Mouse (Mus musculus) spleen, postnatal 36 days (tissue): ENCODE measurements around the gene Scn3a.
A peak's percentile ranks its signal among the peaks of the same experiment; 100 is the strongest.

ENCODE experiments used
- DNase-seq, 2 experiments: peaks; one replicate each; pipeline ENCODE4 v3.0.0; 2022; ENCODE audit warnings: low spot score in 2 of 2, mixed read lengths in 1 of 2

Gene Scn3a

DNA sequence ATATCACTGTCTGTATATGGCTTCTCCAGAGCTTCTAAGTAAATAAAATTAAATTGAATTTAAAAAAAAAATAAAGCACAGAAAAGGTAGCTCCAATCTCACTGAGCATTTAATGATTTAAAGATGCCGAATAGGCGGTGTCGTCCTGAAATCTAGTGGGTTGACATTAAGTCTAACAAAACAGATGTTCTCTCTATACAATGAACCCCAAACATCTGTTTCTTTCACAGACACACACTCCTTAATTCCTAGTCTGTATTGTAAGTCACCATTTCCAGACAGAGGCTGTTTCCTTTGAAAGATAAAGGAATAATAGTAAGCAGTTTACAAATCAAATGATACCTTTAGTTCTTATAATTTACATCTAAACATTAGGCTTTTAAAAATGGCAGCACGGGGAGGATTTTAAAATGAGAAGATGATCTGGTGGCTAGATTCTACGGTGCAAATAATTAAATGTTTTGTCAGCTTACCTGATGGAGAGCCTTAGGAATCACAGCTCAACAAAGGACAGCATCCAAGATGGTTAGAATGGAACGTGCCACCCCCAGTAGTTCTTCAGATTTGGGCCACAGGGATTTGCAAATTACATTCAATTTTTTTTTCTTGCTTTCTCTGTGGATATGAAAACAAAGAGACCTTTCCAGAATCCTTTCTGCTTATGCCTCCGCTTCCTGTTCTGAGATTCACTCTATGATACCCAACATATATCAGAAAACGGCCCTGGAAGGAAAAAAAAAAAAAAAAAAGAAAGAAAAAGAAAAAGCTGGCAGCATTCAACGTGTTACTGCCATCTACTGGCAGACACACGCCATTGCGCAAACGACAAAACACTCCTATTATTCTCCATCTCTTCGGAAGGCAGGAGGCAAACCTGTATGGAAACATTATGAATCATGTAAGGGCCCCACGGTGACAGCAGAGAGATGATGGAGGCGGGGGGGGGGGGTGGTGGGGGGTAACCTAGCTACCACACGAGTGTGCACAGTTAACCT is at the start of gene Scn3a:
TSS of gene Scn3a (minus strand) at position 835 of the 995 bp plus-strand sequence.
- DNase-seq: peak in 1 of 2 experiments; percentile 4

DNA sequence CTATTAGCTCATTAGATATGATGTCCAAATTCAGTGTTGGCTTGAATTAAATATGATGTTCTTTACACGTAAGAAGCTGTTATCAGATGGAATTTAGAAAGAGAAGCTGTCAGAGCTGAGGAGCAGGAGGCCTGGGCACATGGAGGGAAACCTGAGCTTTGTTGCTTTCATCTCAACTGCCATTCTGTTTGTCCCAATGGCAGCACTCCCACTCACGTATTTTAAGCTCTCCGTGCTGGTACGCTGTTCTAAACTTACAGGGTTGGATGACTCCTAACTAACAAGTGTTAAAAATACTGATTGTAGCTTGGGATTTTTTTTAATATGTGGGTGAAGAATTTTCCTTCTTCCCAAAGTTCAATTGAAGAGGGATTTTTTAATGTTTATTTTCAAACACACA is 44.5 kb upstream of the Scn3a start:
- no peak for DNase-seq

DNA sequence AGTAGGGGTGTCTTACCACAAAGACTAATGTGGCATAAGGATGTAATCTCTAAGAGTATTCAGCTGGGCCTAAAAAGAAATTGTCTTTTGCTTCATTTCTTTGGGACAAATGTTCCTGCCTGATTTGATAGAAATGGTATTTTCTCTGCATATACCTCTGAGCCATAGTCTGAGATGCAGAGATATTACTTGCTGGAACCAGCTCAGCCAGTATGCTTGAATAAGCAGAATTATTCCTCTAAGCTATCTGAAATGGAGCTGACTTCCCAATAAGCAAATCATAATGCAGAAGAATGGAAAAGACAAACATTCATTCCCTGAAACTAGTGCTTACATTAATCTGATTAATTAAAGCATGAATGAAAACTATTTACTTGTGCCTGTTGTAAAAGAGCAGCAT is 40.4 kb upstream of the Scn3a start:
- no peak for DNase-seq

DNA sequence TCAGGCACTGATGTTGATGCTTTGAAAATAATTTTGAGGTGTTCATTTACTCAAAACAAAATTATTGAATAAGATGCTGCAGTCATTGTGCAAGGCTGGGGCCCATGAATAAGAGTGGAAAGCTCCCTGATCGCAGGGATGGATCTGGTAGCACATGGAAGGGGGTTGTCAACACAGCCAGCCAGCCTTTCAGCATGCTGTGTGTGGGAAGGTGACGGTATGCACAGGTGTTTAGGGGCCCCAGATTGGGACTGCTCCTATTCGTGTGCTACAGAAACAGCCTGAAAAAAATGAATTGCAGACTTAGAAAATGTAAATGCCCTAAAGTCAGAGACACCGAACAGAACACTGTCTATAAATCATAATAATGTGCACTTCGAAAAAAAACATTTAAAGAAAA is 20.3 kb upstream of the Scn3a start:
- no peak for DNase-seq

DNA sequence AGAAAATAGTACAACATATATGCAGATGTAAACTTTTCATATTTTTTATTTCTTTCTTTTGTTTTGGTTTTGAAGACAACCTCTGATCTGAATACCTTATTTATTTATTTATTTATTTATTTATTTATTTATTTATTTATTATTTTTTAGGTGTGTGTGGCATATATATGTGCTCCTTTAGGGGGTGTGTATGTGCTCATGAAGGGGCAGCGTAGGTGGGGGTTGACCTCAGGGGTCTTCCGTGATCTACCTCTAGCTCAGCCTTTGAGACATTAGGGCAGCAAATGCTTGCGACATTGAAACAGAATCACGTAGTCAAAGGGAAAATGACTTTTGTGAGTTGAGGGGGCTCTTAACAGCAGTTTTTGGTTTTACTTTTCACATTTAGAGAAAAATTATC is 498 bp upstream of the Scn3a start:
- no peak for DNase-seq

DNA sequence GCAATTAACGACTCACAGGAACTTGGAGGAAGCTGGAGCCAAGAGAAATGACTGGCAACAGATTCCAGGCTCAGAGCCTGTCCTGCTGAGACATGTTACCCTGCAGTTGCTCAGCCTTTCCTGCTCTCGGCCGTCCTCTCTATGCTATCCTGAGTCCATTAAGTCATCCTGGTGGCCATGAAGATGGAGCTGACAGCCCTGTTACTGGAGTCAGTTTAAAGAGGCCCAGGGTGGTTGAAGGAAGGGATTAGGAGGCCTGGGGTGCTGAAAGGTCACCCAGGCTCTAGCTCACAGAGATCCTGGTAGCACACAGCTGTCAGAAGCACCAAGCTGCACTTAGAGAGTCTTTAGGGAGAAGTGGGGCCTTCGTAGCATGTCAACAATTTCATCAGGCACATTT is 3.5 kb downstream of the Scn3a start:
- DNase-seq: no peak

DNA sequence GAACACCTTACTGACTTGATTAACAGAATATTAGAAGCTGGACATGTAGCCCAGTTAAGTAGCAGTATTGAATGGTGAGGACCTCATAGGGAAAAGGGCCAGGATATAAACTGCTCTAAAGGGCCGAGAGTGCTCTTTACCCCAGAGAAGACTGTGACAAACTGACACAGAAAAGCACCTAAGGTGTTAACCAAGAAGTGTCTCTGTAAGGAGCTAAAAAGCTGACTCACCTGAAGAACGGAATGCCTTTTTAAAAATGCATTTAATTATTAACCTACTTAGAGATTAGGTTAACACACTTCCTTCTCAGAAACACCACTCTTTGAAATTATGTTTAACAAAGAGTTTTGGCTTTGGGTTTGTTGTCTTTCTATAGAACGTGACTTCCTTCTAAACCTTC is 9.7 kb downstream of the Scn3a start:
- DNase-seq: no peak

DNA sequence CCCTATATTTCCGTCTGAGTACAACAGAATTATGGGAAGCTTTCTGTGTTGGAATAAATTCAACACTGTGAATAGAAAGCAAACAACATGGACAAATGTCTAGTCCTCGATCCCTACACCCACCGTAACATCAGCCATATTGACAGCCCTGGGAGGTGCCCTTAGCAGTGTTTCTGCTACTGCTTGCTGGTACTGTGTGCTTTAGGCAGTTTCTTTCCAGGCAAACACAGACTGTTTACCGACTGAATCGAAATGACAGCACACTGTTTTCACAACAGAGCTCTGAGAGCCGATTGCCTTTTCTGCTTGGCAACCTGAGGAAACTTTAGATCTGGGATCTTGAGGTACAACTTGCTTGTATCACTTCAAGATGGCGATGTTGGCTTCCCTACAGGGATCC is 12.8 kb downstream of the Scn3a start:
- no peak for DNase-seq

DNA sequence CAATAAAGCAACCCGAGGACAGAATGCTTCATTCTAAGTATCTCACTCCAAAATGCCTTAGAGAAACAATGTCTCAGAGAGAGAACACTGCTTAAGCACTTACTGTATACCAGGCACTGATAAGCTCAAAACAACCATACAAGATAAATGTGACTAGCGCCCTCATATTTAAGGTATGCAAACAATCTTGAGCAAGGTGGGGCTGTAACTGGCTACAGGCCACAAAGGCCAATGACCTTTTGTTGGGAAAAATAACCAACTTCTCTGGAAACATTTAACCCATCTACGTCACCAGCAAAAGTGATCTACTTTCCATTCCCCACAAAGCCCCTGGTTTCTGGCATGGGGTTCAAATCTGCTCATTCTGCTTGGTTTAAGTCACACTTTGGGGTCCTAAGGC is 14.0 kb downstream of the Scn3a start:
- no peak for DNase-seq

DNA sequence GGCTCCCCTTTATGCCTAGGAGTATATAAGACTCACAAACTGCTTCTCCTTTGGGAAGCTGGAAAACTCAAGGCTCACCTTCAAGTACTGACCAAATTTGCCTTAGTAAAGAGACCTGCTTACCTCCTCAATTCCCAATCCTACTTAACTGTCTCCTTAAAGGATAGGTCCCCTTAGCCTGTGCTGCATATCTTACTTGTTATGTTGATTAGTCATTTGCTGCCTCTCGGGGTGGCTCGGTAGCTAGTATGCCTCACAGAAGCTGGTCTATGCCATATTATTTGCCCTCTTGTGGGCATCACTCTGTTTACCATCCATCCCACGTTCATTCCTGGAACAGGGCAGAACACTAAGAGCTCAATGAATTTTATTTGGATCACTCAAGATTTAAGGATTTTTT is 14.7 kb downstream of the Scn3a start:
- no peak for DNase-seq

DNA sequence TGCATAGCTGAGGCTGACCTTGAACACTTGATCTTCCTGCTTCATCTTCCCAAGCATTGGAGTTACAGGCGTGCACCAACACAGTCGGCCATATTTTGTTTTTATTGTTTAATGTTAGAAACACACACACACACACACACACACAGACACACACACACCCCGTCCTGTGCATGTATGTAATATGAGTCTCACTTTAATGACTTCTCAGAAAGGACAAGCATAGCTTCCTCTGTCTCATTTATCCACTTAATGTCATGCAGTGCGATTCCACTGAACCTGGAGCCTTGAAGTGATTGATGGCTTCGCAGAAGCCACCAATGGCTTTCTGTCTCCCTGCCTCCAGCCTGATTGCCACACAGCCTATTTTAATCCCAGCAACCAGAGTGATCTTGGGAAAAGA is 15.2 kb downstream of the Scn3a start:
- no peak for DNase-seq

DNA sequence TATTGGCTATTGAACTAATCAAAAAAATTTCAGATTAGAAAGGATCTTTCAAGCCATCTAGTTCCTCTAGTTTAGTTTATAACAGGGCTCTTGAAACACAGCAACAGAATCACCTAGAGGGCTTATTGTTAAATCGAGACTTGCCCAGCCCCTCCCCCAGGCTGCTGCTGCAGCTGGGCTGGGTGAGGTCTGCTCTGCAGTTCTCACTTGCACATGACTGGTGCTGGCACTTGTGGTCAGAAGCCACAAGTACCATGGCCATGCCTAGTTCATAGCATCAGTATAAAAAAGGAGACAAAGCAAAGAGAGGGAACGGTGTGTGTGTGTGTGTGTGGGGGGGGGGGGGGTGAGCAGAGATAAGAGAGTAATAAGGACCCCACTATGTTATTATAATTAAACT is 15.7 kb downstream of the Scn3a start:
- DNase-seq: peak; percentile 57 to 67

DNA sequence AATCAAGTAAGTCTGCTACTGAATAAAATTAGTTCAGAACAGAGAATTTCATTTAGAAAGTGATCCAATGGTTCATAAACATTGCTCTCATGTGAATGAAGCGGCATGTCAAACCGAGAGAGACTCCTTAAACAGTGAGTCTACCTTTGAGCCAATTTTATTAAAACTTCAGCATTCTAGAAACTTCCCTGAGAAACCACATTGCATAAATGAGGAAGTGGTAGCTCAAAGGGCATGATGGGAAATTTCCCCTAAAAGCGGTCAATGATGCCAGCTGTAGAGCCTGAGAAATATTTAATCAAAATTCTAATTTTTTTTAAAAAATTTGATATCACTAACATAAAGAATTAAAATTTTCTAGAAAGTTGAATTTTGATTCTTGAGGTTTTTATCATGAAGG is 16.9 kb downstream of the Scn3a start:
- DNase-seq: peak; percentile 22 to 42

DNA sequence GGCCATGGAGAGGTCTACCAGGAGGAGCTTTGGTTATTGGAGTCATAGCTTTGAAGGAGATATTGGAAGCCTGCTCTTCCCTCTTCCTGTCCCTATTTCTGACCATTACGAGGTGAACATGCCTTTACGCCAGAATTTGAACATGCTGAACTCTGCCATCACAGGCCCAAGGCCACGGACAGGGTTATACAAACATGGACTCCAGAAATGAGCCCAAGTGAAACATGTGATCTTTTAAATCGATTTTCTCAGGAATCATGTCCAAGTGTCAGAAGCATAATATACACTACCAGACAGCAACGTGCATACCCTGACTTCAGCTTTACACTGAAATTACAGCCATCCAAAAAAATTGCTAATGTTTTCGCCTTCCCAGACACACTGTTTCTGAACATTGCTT is 18.8 kb downstream of the Scn3a start:
- no peak for DNase-seq

DNA sequence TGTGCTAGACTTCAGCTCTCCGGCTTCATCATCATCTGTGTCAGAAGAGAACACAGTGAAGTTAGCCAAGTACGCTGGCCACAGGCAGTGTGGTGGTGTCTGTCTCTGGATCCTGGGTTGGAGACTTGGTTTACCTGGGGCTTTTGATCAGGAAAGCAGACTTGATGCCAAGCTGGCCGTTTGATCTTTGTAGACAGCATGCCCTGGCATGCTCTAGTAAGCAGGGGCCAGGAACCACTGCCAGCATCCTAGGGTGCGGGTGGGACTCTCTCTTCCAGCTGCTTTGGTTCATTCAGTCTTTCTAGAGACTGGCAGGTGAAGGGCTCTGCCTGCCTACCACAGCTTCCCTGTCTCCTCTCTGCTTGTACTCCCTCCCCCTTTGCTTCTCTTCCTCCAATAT is 20.1 kb downstream of the Scn3a start:
- no peak for DNase-seq

DNA sequence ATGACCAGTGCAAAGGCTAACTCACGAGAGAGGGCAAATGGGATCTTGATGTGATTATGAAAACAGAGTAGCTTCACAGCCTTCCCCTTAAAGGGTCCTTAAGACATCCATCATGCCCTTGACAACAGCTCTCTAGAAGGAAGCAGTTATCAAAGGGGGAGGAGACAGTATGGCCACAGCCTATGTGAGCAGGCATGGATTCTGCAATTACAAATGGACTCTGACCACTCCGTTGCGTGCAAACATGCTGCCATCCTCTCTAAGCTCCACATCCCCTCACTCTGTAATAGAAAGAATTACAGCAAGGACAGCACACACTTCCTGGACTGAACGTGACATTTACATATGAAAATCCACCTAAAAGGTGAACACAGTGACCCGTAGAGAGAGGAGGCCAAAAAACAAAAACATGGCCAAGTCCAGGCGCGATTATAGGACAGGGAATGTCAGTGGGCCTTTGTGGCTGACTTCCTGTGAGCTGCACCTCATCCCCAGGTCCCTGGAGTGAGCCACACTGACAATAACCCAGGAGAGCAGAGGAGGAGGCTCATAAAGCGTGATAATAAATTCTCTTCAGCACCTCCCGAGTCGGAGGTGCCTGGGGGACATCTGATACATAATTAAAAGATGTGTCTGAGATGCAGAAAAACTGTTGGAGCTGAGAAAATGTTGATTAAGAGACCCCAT is 24.4 kb downstream of the Scn3a start:
- no peak for DNase-seq

DNA sequence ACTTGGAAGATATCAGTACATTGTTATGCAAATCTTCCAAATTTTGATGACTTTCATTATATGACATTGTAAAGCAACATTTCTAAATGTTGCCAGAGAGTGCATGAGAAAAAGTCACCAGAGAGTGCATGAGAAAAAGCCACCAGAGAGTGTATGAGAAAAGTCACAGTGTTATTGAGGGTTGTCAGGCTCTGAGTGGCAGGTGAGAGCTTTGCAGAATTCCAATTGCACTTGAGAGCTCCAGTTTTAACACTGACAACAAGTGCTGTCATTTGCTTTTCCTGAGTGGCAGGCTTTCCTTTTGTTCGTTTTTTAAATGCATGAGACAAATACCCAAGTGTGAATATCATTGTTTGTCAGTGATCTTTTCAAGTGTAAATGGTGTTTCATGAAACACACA is 25.6 kb downstream of the Scn3a start:
- no peak for DNase-seq

DNA sequence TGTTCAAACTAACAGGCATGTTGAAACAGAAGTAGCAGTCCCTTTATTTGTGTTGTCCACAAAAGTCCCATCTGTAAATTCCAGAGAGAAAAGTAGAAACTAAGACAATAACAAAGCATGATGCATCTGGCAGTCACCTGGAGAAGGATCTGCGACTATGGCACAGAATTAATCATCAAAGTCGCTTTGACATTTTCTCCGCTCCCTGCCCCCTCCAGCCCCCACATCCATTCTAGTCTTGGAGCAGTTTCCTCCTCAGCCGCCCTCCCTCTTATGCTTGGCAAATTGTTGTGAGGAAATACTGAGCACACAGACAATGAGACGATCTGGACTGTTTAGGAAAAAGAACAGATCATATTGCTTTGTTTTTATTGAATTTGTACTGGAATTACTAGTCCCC is 29.0 kb downstream of the Scn3a start:
- no peak for DNase-seq

DNA sequence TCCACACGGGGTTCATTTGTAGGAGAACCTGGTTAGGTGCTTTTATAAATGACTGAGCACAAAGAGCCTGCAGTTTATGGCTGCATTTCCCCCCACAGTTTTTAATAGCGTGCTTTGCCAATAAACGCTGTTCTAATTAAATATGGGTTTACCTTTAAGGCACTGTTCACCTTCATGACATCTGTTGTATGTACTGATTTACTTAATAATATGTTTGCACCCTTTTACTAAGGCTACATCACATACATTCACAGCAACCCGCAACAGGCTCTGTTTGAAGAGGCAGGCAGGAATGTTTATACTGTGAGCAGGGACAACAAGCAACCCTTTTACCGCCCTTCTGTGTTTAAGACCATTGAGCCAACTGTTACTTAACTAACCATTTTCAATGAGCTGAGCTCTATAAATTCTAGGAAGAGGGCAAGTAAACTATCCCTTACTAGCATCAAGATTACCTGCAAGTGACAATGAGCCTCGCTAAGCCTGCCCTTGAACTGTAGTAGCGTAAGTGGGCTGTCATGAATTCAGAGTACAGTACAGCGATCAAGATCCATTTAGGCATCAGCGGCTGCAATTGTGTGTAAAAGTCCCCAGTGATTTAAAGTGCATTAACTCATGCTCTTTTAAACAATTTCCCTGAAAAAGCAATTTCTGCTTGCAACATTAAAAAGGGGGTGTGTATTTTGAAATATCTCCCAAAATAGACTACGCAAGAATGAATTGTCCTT is 35.1 kb downstream of the Scn3a start:
- DNase-seq: no peak

DNA sequence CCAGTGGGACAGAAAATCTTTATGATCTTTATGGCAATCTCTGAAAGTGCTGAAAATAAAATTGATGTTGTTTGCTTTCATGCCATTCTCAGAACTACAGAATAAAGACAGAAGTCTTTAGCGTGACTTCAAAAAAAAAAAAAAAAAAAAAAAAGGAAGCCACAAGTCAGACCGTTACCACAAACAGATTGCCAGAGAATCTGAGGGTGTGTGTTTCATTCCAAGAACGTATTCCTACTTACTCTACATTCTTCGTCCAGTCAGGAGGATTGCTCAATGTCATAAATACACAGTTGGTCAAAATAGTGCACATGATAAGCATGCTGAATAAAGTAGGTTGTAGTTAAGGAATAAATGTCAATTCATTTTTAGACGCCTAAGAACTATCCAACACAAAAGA is 38.3 kb downstream of the Scn3a start:
- DNase-seq: no peak

DNA sequence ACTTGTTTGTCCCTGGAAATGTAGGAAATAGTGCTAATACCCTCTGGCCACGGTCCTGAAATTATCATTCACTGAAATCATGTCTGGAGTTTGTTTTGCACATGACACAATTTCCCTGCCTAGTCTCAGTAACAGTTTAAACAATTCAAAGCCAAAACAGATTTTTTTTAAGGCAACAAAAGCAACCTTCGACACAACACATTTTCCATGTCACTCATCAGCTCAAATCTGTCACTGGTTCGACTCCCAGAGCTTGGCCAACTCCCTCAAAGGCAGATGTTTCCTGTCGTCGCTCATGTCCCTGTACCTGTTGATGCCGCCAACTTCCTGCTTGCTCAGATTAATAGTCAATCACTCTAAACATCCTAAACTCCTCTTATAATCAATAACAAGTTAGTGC is 50.7 kb downstream of the Scn3a start:
- no peak for DNase-seq

DNA sequence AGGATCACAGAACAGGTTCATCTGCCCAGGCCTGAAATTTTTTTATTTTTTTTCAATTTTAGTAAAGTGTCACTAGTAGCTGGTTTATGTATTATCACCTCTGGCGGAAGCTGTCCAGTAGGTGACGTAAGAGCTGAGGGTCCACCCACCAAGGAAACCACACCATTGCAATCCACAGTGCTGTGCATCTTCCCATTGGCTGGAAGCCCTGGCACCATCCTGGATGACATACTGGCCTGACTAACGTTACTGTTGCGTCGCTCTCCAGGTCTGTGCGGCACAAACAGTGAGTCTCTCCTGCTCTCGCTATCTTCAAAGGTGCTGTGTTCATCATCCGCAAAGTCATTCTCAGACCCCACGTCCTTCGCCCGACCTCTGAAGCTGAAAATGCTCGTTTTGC is 59.2 kb downstream of the Scn3a start:
- DNase-seq: no peak
